Mouse (Mus musculus): Measurements from ENCODE around the gene Gusb.
"Not testable (repeated sequence)": the region's sequence is repeated elsewhere in the genome, so short reads cannot be mapped to it uniquely, and the experiment has no call there.

Gene Gusb

GRCm38 (mm10) chr5:130002301-130003146 lies at the start of gene Gusb:
Gusb (minus strand) TSS chr5:130003049.
- DNase-seq (ENCODE audit: low spot score) = peak; percentile 71

GRCm38 (mm10) chr5:130052510-130052909 lies 49.7 kb upstream of the Gusb start:
- no peak for DNase-seq (ENCODE audit: low spot score)

GRCm38 (mm10) chr5:130051073-130051860 lies 48.4 kb upstream of the Gusb start:
- no peak for DNase-seq (ENCODE audit: low spot score)

DNA sequence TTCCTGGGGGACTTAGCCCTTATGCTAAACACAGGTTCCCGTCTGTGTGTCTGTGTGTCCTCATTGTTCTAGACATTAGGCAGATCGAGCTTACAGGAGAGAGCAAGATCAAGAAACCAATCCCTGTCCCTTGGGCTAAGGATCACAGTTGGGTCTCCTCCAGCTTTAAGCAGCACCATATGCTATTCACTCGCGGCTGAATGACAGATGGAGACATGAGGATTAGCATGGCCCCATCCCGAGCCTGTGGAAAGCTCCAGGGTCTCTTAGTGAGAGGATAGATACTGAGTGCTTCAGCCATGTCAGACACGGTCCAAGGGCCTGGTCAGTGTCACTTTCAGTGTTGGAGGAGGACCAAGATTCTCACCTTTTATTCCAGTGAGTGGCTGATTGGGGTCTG lies 47.6 kb upstream of the Gusb start:
- no peak for DNase-seq (ENCODE audit: low spot score)

- DNase-seq (ENCODE audit: low spot score) = no peak
These were observed 46.1 kb upstream of the Gusb start for GRCm38 (mm10) chr5:130048786-130049520.

GRCm38 (mm10) chr5:130047013-130047412 lies 44.2 kb upstream of the Gusb start:
- DNase-seq (ENCODE audit: low spot score) = no peak

GRCm38 (mm10) chr5:130046589-130046988 lies 43.7 kb upstream of the Gusb start:
- no peak for DNase-seq (ENCODE audit: low spot score)

DNA sequence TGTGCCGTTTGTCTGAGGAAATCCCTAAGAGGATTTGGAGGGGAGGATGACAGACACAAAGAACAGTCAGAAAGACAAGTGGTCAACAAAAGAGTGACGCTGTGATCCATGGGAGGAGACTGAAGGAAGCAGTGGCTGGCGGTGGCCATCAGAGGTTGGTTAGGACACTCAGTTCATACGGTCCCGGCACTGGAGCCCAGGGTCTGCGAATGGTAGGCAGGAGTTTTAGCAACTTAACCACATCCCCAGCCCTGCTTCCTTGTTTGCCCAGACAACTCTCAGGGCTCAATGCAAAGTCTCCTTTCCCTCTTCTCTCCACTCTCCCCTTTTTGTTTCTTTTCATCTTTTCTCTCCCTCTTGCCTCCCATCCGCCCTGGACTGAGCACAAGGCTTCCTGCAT lies 43.3 kb upstream of the Gusb start:
- DNase-seq (ENCODE audit: low spot score) = no peak

GRCm38 (mm10) chr5:130044201-130044695 lies 41.4 kb upstream of the Gusb start:
- peak; percentile 57 for DNase-seq (ENCODE audit: low spot score)

GRCm38 (mm10) chr5:130043741-130044140 lies 40.9 kb upstream of the Gusb start:
- no peak for DNase-seq (ENCODE audit: low spot score)

- DNase-seq (ENCODE audit: low spot score) = no peak
These were observed 38.4 kb upstream of the Gusb start for GRCm38 (mm10) chr5:130041262-130041661.

- no peak for DNase-seq (ENCODE audit: low spot score)
These were observed 37.9 kb upstream of the Gusb start for GRCm38 (mm10) chr5:130040797-130041196.

DNA sequence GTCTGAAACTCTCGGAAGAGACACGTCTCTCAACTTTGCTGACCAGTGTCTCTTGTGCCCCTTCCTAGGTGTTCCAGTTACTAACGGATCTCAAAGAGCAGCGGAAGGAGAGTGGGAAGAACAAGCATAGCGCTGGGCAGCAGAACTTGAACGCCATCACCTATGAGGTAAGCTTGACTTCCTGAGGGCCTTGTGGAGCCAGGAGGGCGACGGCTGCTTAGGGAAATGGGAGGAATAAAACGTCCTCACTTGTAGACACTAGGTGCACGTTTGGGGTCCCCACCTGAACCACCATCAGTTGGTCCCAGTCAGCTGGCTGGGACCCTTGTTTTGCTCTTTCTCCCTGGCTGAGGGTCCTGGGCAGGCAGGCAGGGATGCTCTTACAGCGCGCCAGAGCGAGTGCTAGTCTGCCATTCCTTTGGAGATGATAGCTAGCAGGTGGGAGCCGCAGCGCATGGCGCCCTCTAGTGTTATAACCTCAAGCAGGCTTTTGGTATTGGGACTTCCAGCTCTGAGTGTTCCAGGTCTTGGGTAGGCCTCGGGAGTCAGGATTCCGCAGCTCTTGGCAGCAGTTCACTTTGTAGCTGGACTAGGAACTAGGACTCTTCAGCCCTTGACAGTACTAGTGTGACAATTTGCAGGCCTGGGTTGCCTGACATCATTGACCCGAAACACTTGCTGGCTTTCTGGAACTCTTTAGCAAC lies 35.1 kb upstream of the Gusb start:
- DNase-seq (ENCODE audit: low spot score) = peak; percentile 35

- not testable (repeated sequence) for DNase-seq (ENCODE audit: low spot score)
These were observed 33.5 kb upstream of the Gusb start for GRCm38 (mm10) chr5:130036300-130036699.

- DNase-seq (ENCODE audit: low spot score) = no peak
These were observed 31.0 kb upstream of the Gusb start for GRCm38 (mm10) chr5:130033869-130034268.

- DNase-seq (ENCODE audit: low spot score) = no peak
These were observed 28.9 kb upstream of the Gusb start for GRCm38 (mm10) chr5:130031410-130032390.

DNA sequence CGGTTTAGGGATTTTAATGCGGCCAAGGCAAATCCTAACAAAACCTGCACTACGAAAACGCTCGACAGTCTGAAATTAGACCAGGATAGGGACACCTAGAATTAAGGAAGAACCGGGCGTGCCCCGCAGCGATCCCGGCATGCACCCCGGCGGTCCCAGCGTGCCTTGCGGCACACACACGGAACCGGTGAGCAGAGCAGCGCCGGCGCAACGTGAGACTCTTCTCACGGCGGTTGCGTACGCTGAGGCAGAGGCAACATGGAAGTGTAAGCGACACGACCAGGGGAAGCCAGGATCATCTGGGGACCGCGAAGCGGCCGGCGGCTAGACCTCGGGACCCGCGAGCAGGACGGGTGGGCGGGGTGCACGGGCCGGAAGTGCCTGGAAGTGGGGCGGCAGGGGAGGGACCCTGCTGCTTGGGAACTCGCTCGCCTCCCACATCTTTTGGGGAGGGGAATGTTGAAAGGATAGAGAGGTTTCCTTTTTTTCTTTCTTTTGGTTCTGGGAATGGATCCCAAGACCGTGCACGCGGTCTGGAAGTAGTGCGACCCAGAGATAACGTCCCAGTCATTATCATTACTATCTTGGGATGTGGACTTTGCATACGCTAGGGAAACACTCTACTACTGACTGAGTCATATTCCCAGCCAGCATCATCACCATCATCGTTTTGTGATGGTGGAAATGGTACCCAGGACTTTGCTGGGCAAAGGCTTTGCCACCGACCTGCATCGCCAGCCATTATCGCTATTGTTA lies 26.5 kb upstream of the Gusb start, which contains the start of the genes Asl and Crcp:
TSS of gene Asl (minus strand) at position 106 of the 756 bp plus-strand sequence.
TSS of gene Crcp (plus strand) at position 149 of the 756 bp plus-strand sequence.
- DNase-seq (ENCODE audit: low spot score) = peak; percentile 55

GRCm38 (mm10) chr5:130027696-130028095 lies 24.8 kb upstream of the Gusb start:
- no peak for DNase-seq (ENCODE audit: low spot score)

DNA sequence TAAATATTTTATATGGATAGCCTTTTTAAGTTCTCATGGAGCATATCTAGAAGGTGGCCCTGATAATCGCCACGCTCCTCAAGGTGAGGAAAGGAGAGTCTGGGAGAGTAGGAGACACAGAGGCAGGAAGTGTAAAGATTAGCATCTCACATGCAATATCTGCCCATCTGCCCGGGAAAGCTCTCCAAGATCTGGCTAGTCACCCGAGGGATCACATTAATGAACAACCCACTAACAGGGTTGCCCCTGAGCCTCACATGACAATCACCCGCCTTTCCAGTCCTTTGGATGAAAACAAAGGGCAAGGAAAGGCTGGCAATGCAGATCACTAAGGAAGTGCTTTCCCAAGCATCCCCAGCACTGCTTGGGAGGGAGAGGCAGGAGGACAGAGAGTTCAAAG lies 24.3 kb upstream of the Gusb start:
- no peak for DNase-seq (ENCODE audit: low spot score)

All from left cerebral cortex, adult 11 months (tissue).